Mouse (Mus musculus): Measurements from ENCODE around the gene Wrb. TPM values are rescaled to one million over a fixed set of nuclear protein-coding genes. Genes with fewer than 3 reads are reported as not detected.
A peak's percentile ranks its signal among the peaks of the same experiment; 100 is the strongest.
"Not testable (repeated sequence)": the region's sequence is repeated elsewhere in the genome, so short reads cannot be mapped to it uniquely, and the experiment has no call there.

Wrb gene
- polyA plus RNA-seq, 1 experiment from 2014 or later: 64.6 TPM

- Histone ChIP-seq H3K4me1 (peaks cover 31% of the 10 kb centered on the region), H3K4me2 (peak within 1 kb of the TSS; percentile 82), H3K9me3 (no peaks in the 10 kb centered on the region), H3K4me3 (peak within 1 kb of the TSS; percentile 95), H3K36me3 (peaks cover 40% of the 10 kb centered on the region), H3K9ac (peak within 1 kb of the TSS; percentile 97), H3K27me3 (replicated peaks) (no peaks in the 10 kb centered on the region), H3K27ac (replicated peaks) (peak within 1 kb of the TSS; percentile 98)
- peak; percentile 95 for ATAC-seq (ENCODE audit: extremely low read depth, insufficient number of reproducible peaks, low FRiP score, low TSS enrichment)
- whole genome bisulfite sequencing: under 1% methylated on average over 61 of the region's 72 CpGs
These were observed 17.4 kb upstream of the Wrb start, which contains the start of gene Hmgn1 for GRCm38 (mm10) chr16:96127657-96128344. Hmgn1 (minus strand) TSS chr16:96127729.

- peak overlapping the region; percentile 95 for H3K4me3 ChIP-seq
- peaks cover 31% of the 10 kb centered on the region for H3K4me1 ChIP-seq
- peak overlapping the region; percentile 88 for H3K9ac ChIP-seq
- H3K36me3 ChIP-seq: peaks cover 33% of the 10 kb centered on the region
- no peaks in the 10 kb centered on the region for H3K9me3 ChIP-seq
- no peaks in the 10 kb centered on the region for H3K27me3 ChIP-seq (replicated peaks)
- peak overlapping the region; percentile 98 for H3K27ac ChIP-seq (replicated peaks)
- peak overlapping the region; percentile 82 for H3K4me2 ChIP-seq
- ATAC-seq (ENCODE audit: extremely low read depth, insufficient number of reproducible peaks, low FRiP score, low TSS enrichment): no peak
- 3% methylated on average over 9 of the region's 9 CpGs for WGBS
These were observed 16.7 kb upstream of the Wrb start for GRCm38 (mm10) chr16:96128466-96128865.

GRCm38 (mm10) chr16:96144748-96145109, 478 bp upstream of the Wrb start:
- not testable (repeated sequence) for H3K9me3 ChIP-seq; H3K9ac ChIP-seq; H3K36me3 ChIP-seq; H3K27me3 ChIP-seq (replicated peaks); ATAC-seq (ENCODE audit: extremely low read depth, insufficient number of reproducible peaks, low FRiP score, low TSS enrichment); H3K27ac ChIP-seq (replicated peaks)
- 0 out of 2 replicates have a peak overlapping the region, but pooled peaks have one; percentile 41 for H3K4me2 ChIP-seq
- peak overlapping the region; percentile 87 for H3K4me3 ChIP-seq
- peaks cover 38% of the 10 kb centered on the region for H3K4me1 ChIP-seq
- WGBS: 23% methylated on average over 6 of the region's 6 CpGs

GRCm38 (mm10) chr16:96145814-96146213, 607 bp downstream of the Wrb start:
- Histone ChIP-seq H3K4me1 (peaks cover 49% of the 10 kb centered on the region), H3K9me3 (no peaks in the 10 kb centered on the region), H3K4me3 (peak overlapping the region; percentile 87), H3K27me3 (replicated peaks) (no peaks in the 10 kb centered on the region; the same call in 1 of the 2 replicates), H3K4me2 (peak overlapping the region; percentile 87), H3K9ac (peak overlapping the region; percentile 89), H3K36me3 (no peaks in the 10 kb centered on the region), H3K27ac (replicated peaks) (peak overlapping the region; percentile 66)
- no peak for ATAC-seq (ENCODE audit: extremely low read depth, insufficient number of reproducible peaks, low FRiP score, low TSS enrichment)
- WGBS: 3% methylated on average over 5 of the region's 5 CpGs

GRCm38 (mm10) chr16:96148834-96149233, 3.6 kb downstream of the Wrb start:
- peak overlapping the region; percentile 87 for H3K27ac ChIP-seq (replicated peaks)
- H3K4me1 ChIP-seq: peaks cover 56% of the 10 kb centered on the region
- peak overlapping the region; percentile 51 for H3K4me2 ChIP-seq
- no peaks in the 10 kb centered on the region for H3K27me3 ChIP-seq (replicated peaks)
- H3K4me3 ChIP-seq: no peak overlapping the region
- no peaks in the 10 kb centered on the region for H3K9me3 ChIP-seq
- H3K36me3 ChIP-seq: peaks cover 19% of the 10 kb centered on the region
- H3K9ac ChIP-seq: peak overlapping the region; percentile 50
- ATAC-seq (ENCODE audit: extremely low read depth, insufficient number of reproducible peaks, low FRiP score, low TSS enrichment): no peak
- WGBS: 39% methylated on average over 6 of the region's 6 CpGs

- H3K4me3 ChIP-seq: no peak overlapping the region
- peak overlapping the region; percentile 50 for H3K9ac ChIP-seq
- peak overlapping the region; percentile 87 for H3K27ac ChIP-seq (replicated peaks)
- peak overlapping the region; percentile 51 for H3K4me2 ChIP-seq
- ATAC-seq (ENCODE audit: extremely low read depth, insufficient number of reproducible peaks, low FRiP score, low TSS enrichment): no peak
- WGBS: 27% methylated on average over 9 of the region's 9 CpGs
- no peaks in the 10 kb centered on the region for H3K27me3 ChIP-seq (replicated peaks)
- peaks cover 24% of the 10 kb centered on the region for H3K36me3 ChIP-seq
- H3K9me3 ChIP-seq: no peaks in the 10 kb centered on the region
- H3K4me1 ChIP-seq: peaks cover 56% of the 10 kb centered on the region
These were observed 4.1 kb downstream of the Wrb start for GRCm38 (mm10) chr16:96149311-96149710.

GRCm38 (mm10) chr16:96150995-96151394, 5.8 kb downstream of the Wrb start:
- Histone ChIP-seq H3K36me3 (peaks cover 40% of the 10 kb centered on the region), H3K9ac (peak overlapping the region; percentile 69), H3K4me1 (peaks cover 52% of the 10 kb centered on the region), H3K27me3 (replicated peaks) (no peaks in the 10 kb centered on the region), H3K4me3 (no peak overlapping the region), H3K9me3 (no peaks in the 10 kb centered on the region), H3K27ac (replicated peaks) (peak overlapping the region; percentile 69), H3K4me2 (no peak overlapping the region)
- no peak for ATAC-seq (ENCODE audit: extremely low read depth, insufficient number of reproducible peaks, low FRiP score, low TSS enrichment)
- 32% methylated on average over 4 of the region's 4 CpGs for WGBS

- Histone ChIP-seq H3K4me2 (no peak overlapping the region), H3K9ac (peak overlapping the region; percentile 69; the same call in 1 of the 2 replicates), H3K36me3 (peaks cover 45% of the 10 kb centered on the region), H3K27me3 (replicated peaks) (no peaks in the 10 kb centered on the region), H3K9me3 (no peaks in the 10 kb centered on the region), H3K4me1 (peaks cover 47% of the 10 kb centered on the region), H3K4me3 (no peak overlapping the region), H3K27ac (replicated peaks) (peak overlapping the region; percentile 69)
- no peak for ATAC-seq (ENCODE audit: extremely low read depth, insufficient number of reproducible peaks, low FRiP score, low TSS enrichment)
- 14% methylated on average over 9 of the region's 9 CpGs for WGBS
These were observed 6.3 kb downstream of the Wrb start for GRCm38 (mm10) chr16:96151551-96151950.

GRCm38 (mm10) chr16:96154476-96154875, 9.3 kb downstream of the Wrb start:
- peaks cover 54% of the 10 kb centered on the region for H3K36me3 ChIP-seq
- H3K4me1 ChIP-seq: peaks cover 33% of the 10 kb centered on the region
- H3K4me3 ChIP-seq: no peak overlapping the region
- H3K27ac ChIP-seq (replicated peaks): no peak overlapping the region
- H3K9ac ChIP-seq: no peak overlapping the region
- H3K9me3 ChIP-seq: no peaks in the 10 kb centered on the region
- no peaks in the 10 kb centered on the region for H3K27me3 ChIP-seq (replicated peaks)
- H3K4me2 ChIP-seq: no peak overlapping the region
- no peak for ATAC-seq (ENCODE audit: extremely low read depth, insufficient number of reproducible peaks, low FRiP score, low TSS enrichment)
- 91% methylated on average over 2 of the region's 2 CpGs for whole genome bisulfite sequencing

- no peaks in the 10 kb centered on the region for H3K27me3 ChIP-seq (replicated peaks)
- H3K4me1 ChIP-seq: peaks cover 23% of the 10 kb centered on the region
- H3K9me3 ChIP-seq: no peaks in the 10 kb centered on the region
- no peak for ATAC-seq (ENCODE audit: extremely low read depth, insufficient number of reproducible peaks, low FRiP score, low TSS enrichment)
- peaks cover 54% of the 10 kb centered on the region for H3K36me3 ChIP-seq
- 83% methylated on average over 8 of the region's 8 CpGs for WGBS
- no peak overlapping the region for H3K9ac ChIP-seq
- no peak overlapping the region for H3K27ac ChIP-seq (replicated peaks)
- H3K4me3 ChIP-seq: no peak overlapping the region
- no peak overlapping the region for H3K4me2 ChIP-seq
These were observed 10.8 kb downstream of the Wrb start for GRCm38 (mm10) chr16:96156019-96156418.

- Histone ChIP-seq H3K4me3 (no peak overlapping the region), H3K4me1 (peaks cover 18% of the 10 kb centered on the region), H3K27me3 (replicated peaks) (no peaks in the 10 kb centered on the region), H3K27ac (replicated peaks) (no peak overlapping the region), H3K36me3 (peaks cover 52% of the 10 kb centered on the region), H3K9ac (no peak overlapping the region), H3K9me3 (no peaks in the 10 kb centered on the region), H3K4me2 (no peak overlapping the region)
- ATAC-seq (ENCODE audit: extremely low read depth, insufficient number of reproducible peaks, low FRiP score, low TSS enrichment): no peak
- 85% methylated on average over 11 of the region's 11 CpGs for WGBS
These were observed 12.0 kb downstream of the Wrb start for GRCm38 (mm10) chr16:96157171-96157570.

Data from heart, embryonic 13.5 days (tissue).